In genomic region chr11:85910133-85910532, GRCm38 (mm10) we compare ENCODE assay signal across 18 mouse cellular contexts. TPM values are rescaled to one million over a fixed set of nuclear protein-coding genes. Genes with fewer than 3 reads are reported as not detected.
DNase-seq lines count a peak whose midpoint lies in the region; ATAC-seq lines count a peak whose summit lies in the region.
"Had no signal": no experiment of that assay in that cellular context is flagged by ENCODE, and none has a peak within 500 bp of the region (broad histone marks: within the 10 kb centered on the region; RNA-seq: fewer than 3 reads in every experiment).

No protein-coding gene starts in this region.

- peak overlapping the region; percentile 35 for H3K4me2 ChIP-seq in heart, embryonic 14.5 days (ENCODE audit: low read length)
- no peak overlapping the region for H3K4me2 ChIP-seq in midbrain, embryonic 13.5 days (replicated peaks)
- H3K4me2 ChIP-seq: hindbrain, embryonic 15.5 days; liver, embryonic 13.5 days had no signal

- H3K9ac ChIP-seq in heart, embryonic 14.5 days (ENCODE audit: low read length), result 0 out of 2 replicates have a peak overlapping the region, but pooled peaks have one; percentile 21
- H3K9ac ChIP-seq in midbrain, embryonic 13.5 days (replicated peaks), result no peak overlapping the region
- H3K9ac ChIP-seq: hindbrain, embryonic 15.5 days; liver, embryonic 13.5 days had no signal

- intact Hi-C loops in heart, postnatal 14 days (cut with DNase I), result no loop called here

- WGBS in heart, embryonic 14.5 days, result 10% methylated on average over 10 of the region's 10 CpGs
- 47% methylated on average over 10 of the region's 10 CpGs for WGBS in midbrain, embryonic 10.5 days
- 42% methylated on average over 10 of the region's 10 CpGs for WGBS in midbrain, embryonic 13.5 days
- WGBS in limb, embryonic 10.5 days, result 19% methylated on average over 10 of the region's 10 CpGs

- H3K4me3 ChIP-seq in heart, embryonic 14.5 days (ENCODE audit: control insufficient read depth in 1 of 2, insufficient read depth in 1 of 2, low read depth in 1 of 2, low read length in 2 of 2), result no peak overlapping the region
- no peak overlapping the region for H3K4me3 ChIP-seq in midbrain, embryonic 10.5 days
- H3K4me3 ChIP-seq in midbrain, embryonic 13.5 days (replicated peaks), result no peak overlapping the region
- peak overlapping the region; percentile 14 for H3K4me3 ChIP-seq in limb, embryonic 10.5 days
- H3K4me3 ChIP-seq: hindbrain, embryonic 15.5 days; liver, embryonic 13.5 days had no signal

- no peaks in the 10 kb centered on the region for H3K36me3 ChIP-seq in heart, embryonic 14.5 days (ENCODE audit: control insufficient read depth, insufficient read depth, low read length)
- no peaks in the 10 kb centered on the region for H3K36me3 ChIP-seq in midbrain, embryonic 10.5 days
- no peaks in the 10 kb centered on the region for H3K36me3 ChIP-seq in midbrain, embryonic 13.5 days
- H3K36me3 ChIP-seq in limb, embryonic 10.5 days, result peaks cover 98% of the 10 kb centered on the region
- H3K36me3 ChIP-seq: hindbrain, embryonic 15.5 days; liver, embryonic 13.5 days had no signal

- no peaks in the 10 kb centered on the region for H3K9me3 ChIP-seq in heart, embryonic 14.5 days (ENCODE audit: control insufficient read depth, low read length)
- H3K9me3 ChIP-seq in midbrain, embryonic 10.5 days (replicated peaks), result no peaks in the 10 kb centered on the region
- no peaks in the 10 kb centered on the region for H3K9me3 ChIP-seq in midbrain, embryonic 13.5 days
- no peaks in the 10 kb centered on the region for H3K9me3 ChIP-seq in limb, embryonic 10.5 days (replicated peaks)
- H3K9me3 ChIP-seq: hindbrain, embryonic 15.5 days; liver, embryonic 13.5 days had no signal

- H3K27ac ChIP-seq in heart, embryonic 14.5 days (replicated peaks in 1 of 2; ENCODE audit: control insufficient read depth in 1 of 2, insufficient read depth in 1 of 2, low read depth in 2 of 2, low read length in 2 of 2), result peak overlapping the region; percentile 33 to 53; a peak in 3 of 4 replicates
- 0 out of 2 replicates have a peak overlapping the region, but pooled peaks have one; percentile 24 for H3K27ac ChIP-seq in midbrain, embryonic 10.5 days (replicated peaks)
- H3K27ac ChIP-seq in midbrain, embryonic 13.5 days, result no peak overlapping the region
- peak overlapping the region; percentile 75 for H3K27ac ChIP-seq in limb, embryonic 10.5 days
- H3K27ac ChIP-seq: hindbrain, embryonic 15.5 days; liver, embryonic 13.5 days had no signal

- no peaks in the 10 kb centered on the region; the same call in 1 of the 2 replicates for H3K27me3 ChIP-seq in heart, embryonic 14.5 days (ENCODE audit: control insufficient read depth, insufficient read depth, low read length)
- peaks cover 52% of the 10 kb centered on the region for H3K27me3 ChIP-seq in midbrain, embryonic 10.5 days (ENCODE audit: low read depth, poor library complexity, severe bottlenecking)
- peaks cover 16% of the 10 kb centered on the region; the same call in 1 of the 2 replicates for H3K27me3 ChIP-seq in midbrain, embryonic 13.5 days
- no peaks in the 10 kb centered on the region for H3K27me3 ChIP-seq in limb, embryonic 10.5 days (ENCODE audit: low read depth, poor library complexity, severe bottlenecking)
- H3K27me3 ChIP-seq: hindbrain, embryonic 15.5 days had no signal

- peak; percentile 42; the same call in 1 of the 2 replicates for ATAC-seq in heart, embryonic 14.5 days (ENCODE audit: insufficient number of reproducible peaks, insufficient read depth, low FRiP score, low read depth)
- no peak for ATAC-seq in midbrain, embryonic 13.5 days

- no peak for DNase-seq in heart, postnatal 14 days
- no peak for DNase-seq in midbrain, embryonic 10.5 days (ENCODE audit: low spot score)
- DNase-seq in limb, embryonic 10.5 days (ENCODE audit: low spot score), result peak; percentile 66
- DNase-seq in ovary, postnatal 36 days (ENCODE audit: low spot score), result no peak
- no peak for DNase-seq in kidney, postnatal 4 days
- DNase-seq: adrenal gland, postnatal 25 days; cerebellum, postnatal 25 days; kidney, adult 8-10 months; liver, embryonic 13.5 days had no signal

- H3K4me1 ChIP-seq in heart, embryonic 14.5 days (ENCODE audit: control insufficient read depth in 2 of 2, insufficient read depth in 2 of 2, low read length in 2 of 2), result peaks cover 14 to 15% of the 10 kb centered on the region in 2 experiments
- peaks cover 10% of the 10 kb centered on the region for H3K4me1 ChIP-seq in midbrain, embryonic 10.5 days
- H3K4me1 ChIP-seq in midbrain, embryonic 13.5 days (replicated peaks), result peaks cover 7% of the 10 kb centered on the region
- H3K4me1 ChIP-seq in limb, embryonic 10.5 days, result peaks cover 72% of the 10 kb centered on the region
- H3K4me1 ChIP-seq: hindbrain, embryonic 15.5 days had no signal

RNA-seq across cellular contexts. Expression of gene Tbx4, which starts 23.9 kb away (rescaled TPM):
- 0.11 and 0.23 TPM in 2 replicates for polyA plus RNA-seq in heart, embryonic 14.5 days (2014; fragmentation: Nextera tagmentation; extraction: Ambion mirVana)
- under 1 TPM in 1 of 2 experiments, not detected in 1; 0.14 TPM for total RNA-seq in heart, postnatal 14 days (2021)
- polyA plus RNA-seq in midbrain, embryonic 10.5 days (2016; fragmentation: Nextera tagmentation; extraction: Ambion mirVana), result 0.04 and 0.20 TPM in 2 replicates
- 0.20 and 0.26 TPM in 2 replicates for polyA plus RNA-seq in midbrain, embryonic 13.5 days (2015; fragmentation: Nextera tagmentation; extraction: Ambion mirVana)
- polyA plus RNA-seq in limb, embryonic 10.5 days (2016; fragmentation: Nextera tagmentation; extraction: Ambion mirVana), result 23.5 and 49.0 TPM in 2 replicates
- total RNA-seq: adrenal gland, postnatal 25 days; megakaryocyte progenitor cell, adult 5-6 weeks had no signal

RNA-seq across cellular contexts. Expression of gene Gm11444, which starts 60.0 kb away (rescaled TPM):
- not detected in 2 replicates for polyA plus RNA-seq in heart, embryonic 14.5 days (2014; fragmentation: Nextera tagmentation; extraction: Ambion mirVana)
- not detected for total RNA-seq in heart, postnatal 14 days (2021)
- not detected in 2 replicates for polyA plus RNA-seq in midbrain, embryonic 10.5 days (2016; fragmentation: Nextera tagmentation; extraction: Ambion mirVana)
- polyA plus RNA-seq in midbrain, embryonic 13.5 days (2015; fragmentation: Nextera tagmentation; extraction: Ambion mirVana), result not detected in 2 replicates
- polyA plus RNA-seq in limb, embryonic 10.5 days (2016; fragmentation: Nextera tagmentation; extraction: Ambion mirVana), result not detected in 2 replicates
- total RNA-seq: adrenal gland, postnatal 25 days; ES-E14; megakaryocyte progenitor cell, adult 5-6 weeks had no signal
- polyA plus RNA-seq: C2C12; frontal cortex, adult 2 months; gonadal fat pad, adult 2 months; hindbrain, embryonic 15.5 days; liver, embryonic 13.5 days; neural tube, embryonic 14.5 days had no signal

Comparison
In these comparisons a context has a peak if more than half of its experiments do, and no peak if none do; other contexts are left out.
1. RNA of gene Tbx4, which starts 23.9 kb away (polyA plus RNA-seq): 23.5 to 49.0 TPM in limb, embryonic 10.5 days; 0.11 to 0.23 TPM in heart, embryonic 14.5 days, 0.20 to 0.26 TPM in midbrain, embryonic 13.5 days and 0.04 to 0.20 TPM in midbrain, embryonic 10.5 days; every median in the first group is over 10 times any median in the second.